Mouse (Mus musculus): ENCODE measurements around the gene Vmn1r85. TPM values are rescaled to one million over a fixed set of nuclear protein-coding genes. Genes with fewer than 3 reads are reported as not detected.
A peak's percentile ranks its signal among the peaks of the same experiment; 100 is the strongest.

The Vmn1r85 gene
- polyA plus RNA-seq, 1 experiment: not detected

DNA sequence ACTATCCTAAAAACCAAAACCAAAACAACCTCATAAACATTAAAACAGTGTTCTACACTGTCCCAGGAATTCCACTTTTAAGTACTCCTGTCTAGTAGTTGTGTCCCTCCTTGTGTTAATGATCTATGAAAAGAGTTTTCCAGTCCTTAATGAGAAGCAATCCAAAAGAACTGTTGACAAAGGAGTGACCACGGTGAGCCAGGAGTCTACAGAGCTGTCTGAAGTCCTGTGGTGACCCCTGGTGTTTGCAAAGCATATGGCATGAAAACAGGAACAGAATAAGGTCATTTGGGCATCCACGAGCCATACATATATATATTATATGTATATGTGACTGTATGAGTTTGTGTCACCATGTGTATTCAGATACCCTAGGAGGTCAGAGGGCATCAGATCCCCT is 48.9 kb downstream of the Vmn1r85 start:
- Histone ChIP-seq H3K4me3 (ENCODE audit: control insufficient read depth, insufficient read depth, low read length) (no peak overlapping the region), H3K27me3 (ENCODE audit: control insufficient read depth, insufficient read depth, low read length) (peaks cover 19% of the 10 kb centered on the region; the same call in 1 of the 2 replicates), H3K36me3 (ENCODE audit: control insufficient read depth, insufficient read depth, low read length) (no peaks in the 10 kb centered on the region), H3K4me1 (replicated peaks; ENCODE audit: control insufficient read depth, insufficient read depth, low read length) (peaks cover 10% of the 10 kb centered on the region), H3K27ac (ENCODE audit: control insufficient read depth, insufficient read depth, low read length) (no peak overlapping the region)
- 2% methylated on average over 2 of the region's 2 CpGs for WGBS
- TF ChIP-seq POLR2A (IDR thresholded peaks at IDR 0.05; ENCODE audit: control insufficient read depth, extremely low read depth, insufficient read depth, low read length, poor library complexity) (no peak), CTCF (IDR thresholded peaks at IDR 0.05; ENCODE audit: borderline replicate concordance, control insufficient read depth, extremely low read depth, insufficient read depth, low read length, poor library complexity) (no peak)
- DNase-seq: peak; percentile 72

- H3K27ac ChIP-seq (ENCODE audit: control insufficient read depth, insufficient read depth, low read length): no peak overlapping the region
- no peaks in the 10 kb centered on the region for H3K36me3 ChIP-seq (ENCODE audit: control insufficient read depth, insufficient read depth, low read length)
- TF ChIP-seq CTCF (IDR thresholded peaks at IDR 0.05; ENCODE audit: borderline replicate concordance, control insufficient read depth, extremely low read depth, insufficient read depth, low read length, poor library complexity) (no peak), POLR2A (IDR thresholded peaks at IDR 0.05; ENCODE audit: control insufficient read depth, extremely low read depth, insufficient read depth, low read length, poor library complexity) (no peak)
- H3K27me3 ChIP-seq (ENCODE audit: control insufficient read depth, insufficient read depth, low read length): peaks cover 19% of the 10 kb centered on the region; the same call in 1 of the 2 replicates
- DNase-seq: no peak
- H3K4me3 ChIP-seq (ENCODE audit: control insufficient read depth, insufficient read depth, low read length): no peak overlapping the region
- H3K4me1 ChIP-seq (replicated peaks; ENCODE audit: control insufficient read depth, insufficient read depth, low read length): peaks cover 10% of the 10 kb centered on the region
- 8% methylated on average over 23 of the region's 23 CpGs for WGBS
Observed at GRCm38 (mm10) chr7:13044254-13044625, 50.7 kb downstream of the Vmn1r85 start.

DNA sequence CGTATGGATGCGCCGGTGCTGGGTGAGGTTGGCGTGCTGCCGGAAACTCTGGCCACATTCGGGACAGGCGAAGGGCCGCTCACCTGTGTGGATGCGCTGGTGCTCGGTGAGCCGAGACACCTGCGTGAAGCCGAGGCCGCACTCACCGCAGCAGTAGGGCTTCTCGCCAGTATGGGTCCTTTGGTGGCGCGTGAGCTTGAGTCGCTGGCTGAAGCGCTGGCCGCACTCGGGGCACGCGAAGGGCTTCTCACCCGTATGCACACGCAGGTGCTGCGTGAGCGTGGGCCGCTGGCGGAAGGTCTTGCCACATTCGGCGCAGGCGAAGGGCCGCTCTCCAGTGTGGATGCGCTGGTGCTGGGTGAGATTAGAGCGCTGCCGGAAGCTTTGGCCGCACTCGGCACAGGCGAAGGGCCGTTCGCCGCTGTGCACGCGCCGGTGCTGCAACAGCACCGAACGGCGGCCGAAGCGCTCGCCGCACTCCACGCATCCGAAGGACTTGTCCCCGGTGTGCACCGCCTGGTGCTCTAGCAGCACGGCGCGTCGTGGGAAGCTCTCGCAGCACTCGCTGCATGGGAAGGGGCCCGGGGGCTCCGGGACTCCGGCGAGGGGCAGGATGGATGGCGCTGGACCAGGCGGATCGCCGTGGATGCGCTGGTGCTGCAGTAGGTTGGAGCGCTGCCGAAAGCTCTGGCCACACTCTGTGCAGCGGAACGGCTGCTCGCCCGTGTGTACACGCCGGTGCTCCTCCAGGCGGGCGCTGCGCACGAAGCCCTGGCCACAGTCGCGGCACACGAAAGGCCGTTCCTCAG is 51.3 kb downstream of the Vmn1r85 start:
- no peaks in the 10 kb centered on the region for H3K36me3 ChIP-seq (ENCODE audit: control insufficient read depth, insufficient read depth, low read length)
- DNase-seq: no peak
- H3K27ac ChIP-seq (ENCODE audit: control insufficient read depth, insufficient read depth, low read length): no peak overlapping the region
- no peak overlapping the region for H3K4me3 ChIP-seq (ENCODE audit: control insufficient read depth, insufficient read depth, low read length)
- no peak for TF ChIP-seq CTCF (IDR thresholded peaks at IDR 0.05; ENCODE audit: borderline replicate concordance, control insufficient read depth, extremely low read depth, insufficient read depth, low read length, poor library complexity)
- TF ChIP-seq POLR2A (IDR thresholded peaks at IDR 0.05; ENCODE audit: control insufficient read depth, extremely low read depth, insufficient read depth, low read length, poor library complexity): no peak
- 16% methylated on average over 88 of the region's 88 CpGs for WGBS
- peaks cover 14% of the 10 kb centered on the region for H3K4me1 ChIP-seq (replicated peaks; ENCODE audit: control insufficient read depth, insufficient read depth, low read length)
- peaks cover 19% of the 10 kb centered on the region; the same call in 1 of the 2 replicates for H3K27me3 ChIP-seq (ENCODE audit: control insufficient read depth, insufficient read depth, low read length)

GRCm38 (mm10) chr7:13043120-13043444 is 51.9 kb downstream of the Vmn1r85 start:
- Histone ChIP-seq H3K27me3 (ENCODE audit: control insufficient read depth, insufficient read depth, low read length) (peaks cover 19% of the 10 kb centered on the region; the same call in 1 of the 2 replicates), H3K4me3 (ENCODE audit: control insufficient read depth, insufficient read depth, low read length) (no peak overlapping the region), H3K4me1 (replicated peaks; ENCODE audit: control insufficient read depth, insufficient read depth, low read length) (peaks cover 17% of the 10 kb centered on the region), H3K36me3 (ENCODE audit: control insufficient read depth, insufficient read depth, low read length) (no peaks in the 10 kb centered on the region), H3K27ac (ENCODE audit: control insufficient read depth, insufficient read depth, low read length) (no peak overlapping the region)
- TF ChIP-seq POLR2A (IDR thresholded peaks at IDR 0.05; ENCODE audit: control insufficient read depth, extremely low read depth, insufficient read depth, low read length, poor library complexity): no peak
- TF ChIP-seq CTCF (IDR thresholded peaks at IDR 0.05; ENCODE audit: borderline replicate concordance, control insufficient read depth, extremely low read depth, insufficient read depth, low read length, poor library complexity): no peak
- WGBS: 88% methylated on average over 16 of the region's 16 CpGs
- DNase-seq: no peak

DNA sequence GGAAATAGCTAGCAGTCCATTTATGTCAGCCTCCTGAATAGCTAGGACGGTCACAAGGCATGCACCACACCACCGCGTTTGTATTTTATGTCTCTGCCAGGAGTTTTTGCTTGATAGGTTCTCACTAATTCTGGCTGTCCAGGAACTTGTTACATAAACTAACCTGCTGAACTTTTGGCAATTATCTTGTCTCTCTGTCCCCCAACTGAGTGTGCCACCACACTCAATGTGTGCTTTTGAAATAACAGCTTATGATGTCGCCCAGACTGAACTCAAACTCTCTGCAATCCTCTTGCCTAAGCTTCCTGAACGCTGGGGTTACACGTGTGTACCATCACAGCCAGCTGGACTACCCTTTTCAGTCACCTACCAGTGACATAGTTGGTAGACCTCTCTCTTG is 52.5 kb downstream of the Vmn1r85 start:
- 89% methylated on average over 6 of the region's 6 CpGs for whole genome bisulfite sequencing
- Histone ChIP-seq H3K36me3 (ENCODE audit: control insufficient read depth, insufficient read depth, low read length) (no peaks in the 10 kb centered on the region), H3K4me3 (ENCODE audit: control insufficient read depth, insufficient read depth, low read length) (no peak overlapping the region), H3K4me1 (replicated peaks; ENCODE audit: control insufficient read depth, insufficient read depth, low read length) (peaks cover 17% of the 10 kb centered on the region), H3K27me3 (ENCODE audit: control insufficient read depth, insufficient read depth, low read length) (peaks cover 19% of the 10 kb centered on the region; the same call in 1 of the 2 replicates), H3K27ac (ENCODE audit: control insufficient read depth, insufficient read depth, low read length) (no peak overlapping the region)
- DNase-seq: no peak
- TF ChIP-seq CTCF (IDR thresholded peaks at IDR 0.05; ENCODE audit: borderline replicate concordance, control insufficient read depth, extremely low read depth, insufficient read depth, low read length, poor library complexity) (no peak), POLR2A (IDR thresholded peaks at IDR 0.05; ENCODE audit: control insufficient read depth, extremely low read depth, insufficient read depth, low read length, poor library complexity) (no peak)

GRCm38 (mm10) chr7:13041256-13041655 is 53.7 kb downstream of the Vmn1r85 start:
- TF ChIP-seq POLR2A (IDR thresholded peaks at IDR 0.05; ENCODE audit: control insufficient read depth, extremely low read depth, insufficient read depth, low read length, poor library complexity): no peak
- no peak for TF ChIP-seq CTCF (IDR thresholded peaks at IDR 0.05; ENCODE audit: borderline replicate concordance, control insufficient read depth, extremely low read depth, insufficient read depth, low read length, poor library complexity)
- Histone ChIP-seq H3K4me1 (replicated peaks; ENCODE audit: control insufficient read depth, insufficient read depth, low read length) (peaks cover 23% of the 10 kb centered on the region), H3K27me3 (ENCODE audit: control insufficient read depth, insufficient read depth, low read length) (peaks cover 19% of the 10 kb centered on the region; the same call in 1 of the 2 replicates), H3K27ac (ENCODE audit: control insufficient read depth, insufficient read depth, low read length) (no peak overlapping the region), H3K36me3 (ENCODE audit: control insufficient read depth, insufficient read depth, low read length) (no peaks in the 10 kb centered on the region), H3K4me3 (ENCODE audit: control insufficient read depth, insufficient read depth, low read length) (no peak overlapping the region)
- no peak for DNase-seq
- 96% methylated on average over 1 of the region's 1 CpGs for WGBS
